Mouse (Mus musculus) layer of hippocampus, adult 2 months (tissue): ENCODE data around the gene Gfy. TPM values are rescaled to one million over a fixed set of nuclear protein-coding genes. Genes with fewer than 3 reads are reported as not detected.

Experiments used
- DNase-seq, 2 experiments: peaks; one replicate each; pipeline ENCODE4 v3.0.0; 2022; ENCODE audit warnings: low spot score in 2 of 2
- H3K27ac ChIP-seq: fragments of 200-600 bp; 2 replicates; pipeline ENCODE4 v1.8.1; 2022
- H3K4me3 ChIP-seq: fragments of 200-600 bp; 2 replicates; pipeline ENCODE4 v1.8.1; 2022; ENCODE audit warnings: mild to moderate bottlenecking
- CTCF ChIP-seq: fragments of 200-600 bp; conservative IDR thresholded peaks from 2 replicates; pipeline ENCODE4 v1.8.1; 2022; ENCODE audit warnings: antibody characterized with exemption, mild to moderate bottlenecking, moderate library complexity
- total RNA-seq, 2 experiments: library from RNA; stranded (reverse); gene quantifications; 2 replicates each; pipeline ENCODE4 v1.2.3; 2021

Gene Gfy
- total RNA-seq, 2 experiments from 2014 or later: 0.20 TPM; not detected in 1

- H3K27ac ChIP-seq: peak within 1 kb of the TSS; percentile 86
- TF ChIP-seq CTCF: no peak; the same call in 1 of the 2 replicates
- H3K4me3 ChIP-seq: peak within 1 kb of the TSS; percentile 70
- peak; percentile 87 to 94 for DNase-seq
Measured at GRCm38 (mm10) chr7:45204380-45205143, 25.2 kb upstream of the Gfy start, which contains the start of gene Ccdc155. Ccdc155 (minus strand) TSS chr7:45204892.

GRCm38 (mm10) chr7:45202654-45203053, 23.3 kb upstream of the Gfy start:
- no peak overlapping the region for H3K27ac ChIP-seq
- no peak for DNase-seq
- no peak for TF ChIP-seq CTCF
- no peak overlapping the region for H3K4me3 ChIP-seq

GRCm38 (mm10) chr7:45198961-45199360, 19.6 kb upstream of the Gfy start:
- TF ChIP-seq CTCF: no peak
- H3K27ac ChIP-seq: peak overlapping the region; percentile 62; the same call in 1 of the 2 replicates
- DNase-seq: no peak

GRCm38 (mm10) chr7:45198435-45198834, 19.1 kb upstream of the Gfy start:
- TF ChIP-seq CTCF: peak; percentile 85
- peak in 1 of 2 experiments; percentile 75 for DNase-seq
- Histone ChIP-seq H3K4me3 (no peak overlapping the region), H3K27ac (peak overlapping the region; percentile 62; the same call in 1 of the 2 replicates)

More at GRCm38 (mm10) chr7:45198961-45199360, 19.6 kb upstream of the Gfy start:
- no peak overlapping the region for H3K4me3 ChIP-seq

GRCm38 (mm10) chr7:45196994-45197393, 17.6 kb upstream of the Gfy start:
- DNase-seq: no peak
- TF ChIP-seq CTCF: no peak
- Histone ChIP-seq H3K4me3 (no peak overlapping the region), H3K27ac (no peak overlapping the region)

GRCm38 (mm10) chr7:45196176-45196535, 16.8 kb upstream of the Gfy start:
- TF ChIP-seq CTCF: no peak
- DNase-seq: no peak
- Histone ChIP-seq H3K27ac (no peak overlapping the region), H3K4me3 (no peak overlapping the region)

GRCm38 (mm10) chr7:45195341-45196175, 16.2 kb upstream of the Gfy start:
- no peak for TF ChIP-seq CTCF
- H3K4me3 ChIP-seq: no peak overlapping the region
- H3K27ac ChIP-seq: no peak overlapping the region
- DNase-seq: no peak

- no peak overlapping the region for H3K4me3 ChIP-seq
- DNase-seq: no peak
- TF ChIP-seq CTCF: no peak
- H3K27ac ChIP-seq: no peak overlapping the region
Measured at GRCm38 (mm10) chr7:45193871-45194785, 14.8 kb upstream of the Gfy start.

- no peak for DNase-seq
- Histone ChIP-seq H3K27ac (no peak overlapping the region), H3K4me3 (no peak overlapping the region)
- TF ChIP-seq CTCF: 0 out of 2 replicates have a peak, but pooled peaks have one; percentile 17
Measured at GRCm38 (mm10) chr7:45193406-45193805, 14.0 kb upstream of the Gfy start.

GRCm38 (mm10) chr7:45192585-45193310, 13.4 kb upstream of the Gfy start:
- no peak overlapping the region for H3K27ac ChIP-seq
- TF ChIP-seq CTCF: no peak
- H3K4me3 ChIP-seq: no peak overlapping the region
- no peak for DNase-seq

- no peak for TF ChIP-seq CTCF
- H3K4me3 ChIP-seq: no peak overlapping the region
- H3K27ac ChIP-seq: no peak overlapping the region
- DNase-seq: no peak
Measured at GRCm38 (mm10) chr7:45191803-45192363, 12.5 kb upstream of the Gfy start.
